Mouse (Mus musculus): Measurements from ENCODE around the gene Gorasp2.
A peak's percentile ranks its signal among the peaks of the same experiment; 100 is the strongest.

The Gorasp2 gene

DNA sequence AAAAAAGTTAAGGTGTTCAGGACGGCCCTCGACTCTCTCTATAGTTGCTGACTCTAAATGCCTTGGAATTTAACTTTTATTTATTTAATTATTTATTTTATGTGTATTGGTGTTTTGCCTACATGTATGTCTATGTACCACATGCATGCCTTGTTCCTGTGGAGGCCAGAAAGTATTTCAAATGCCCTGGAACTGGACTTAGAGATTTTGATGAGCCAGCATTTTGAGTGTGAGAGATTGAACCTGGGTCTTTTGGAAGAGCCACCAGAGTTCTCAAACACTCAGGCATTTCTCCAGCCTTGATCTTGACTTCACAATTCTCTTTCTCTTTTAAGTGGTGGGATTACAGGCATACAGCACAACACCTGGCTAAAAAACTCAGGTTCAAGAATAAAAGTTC lies 90.3 kb downstream of the Gorasp2 start:
- no peak for DNase-seq

DNA sequence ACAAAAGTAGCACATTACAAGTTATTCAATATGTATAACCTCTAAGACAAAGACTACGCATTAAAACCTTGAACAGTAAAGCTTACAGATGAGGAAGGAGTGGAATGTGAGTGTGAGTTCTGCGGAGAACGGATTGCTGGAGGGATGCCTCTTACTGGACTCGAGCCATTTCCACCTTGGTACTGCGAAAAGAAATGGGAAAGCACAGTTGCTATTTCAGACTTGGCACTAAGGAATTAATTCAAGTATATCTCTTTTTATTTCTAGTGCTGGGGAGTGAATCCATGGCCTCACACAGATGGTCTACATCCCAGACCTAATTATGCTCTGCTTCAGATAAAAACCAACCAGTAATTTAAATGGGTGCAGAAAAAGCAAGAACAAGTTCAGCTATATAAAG lies 90.8 kb downstream of the Gorasp2 start:
- DNase-seq, result peak in 1 of 2 experiments; percentile 17

Data from cerebellum, postnatal 14 days (tissue).